Mouse (Mus musculus): ENCODE results near the gene Gm13283.
"Not testable (repeated sequence)": the region's sequence is repeated elsewhere in the genome, so short reads cannot be mapped to it uniquely, and the experiment has no call there.

Gene Gm13283

DNA sequence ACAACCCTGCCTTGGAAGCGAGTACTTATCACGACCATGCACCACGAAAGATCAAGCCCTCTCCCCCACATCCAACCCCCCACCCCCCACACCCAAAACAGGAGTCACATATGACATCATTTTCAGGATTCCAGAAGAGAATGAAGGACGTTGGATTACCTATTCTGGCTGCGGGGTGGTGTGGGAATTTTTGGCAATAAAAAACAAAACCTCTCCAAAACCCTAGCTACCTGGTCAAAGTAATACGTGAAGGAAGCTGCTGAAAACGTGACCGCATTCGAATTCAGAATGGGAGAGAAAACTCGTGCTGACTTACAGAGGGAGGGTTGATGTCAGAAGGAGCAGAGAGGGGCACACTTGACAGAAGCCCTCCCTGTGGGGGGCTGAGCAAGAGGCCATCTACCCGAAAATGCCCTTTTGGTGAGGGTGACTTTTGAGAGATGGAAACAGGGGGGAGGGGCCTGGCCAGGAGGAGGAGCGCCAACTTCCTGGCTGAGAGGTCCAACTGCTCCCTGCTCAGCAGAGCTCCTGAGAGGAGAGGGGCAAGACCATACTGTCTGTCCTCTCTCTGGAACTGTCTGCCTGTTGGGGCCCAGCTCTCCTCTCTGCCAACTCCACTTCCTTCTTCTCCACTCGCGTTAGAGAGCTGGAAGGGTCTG, at the start of gene Gm13283:
Gene Gm13283, plus strand, starts transcription at position 510 of the 659 bp plus-strand sequence.
- DNase-seq (ENCODE audit: low spot score), result peak; percentile 40

DNA sequence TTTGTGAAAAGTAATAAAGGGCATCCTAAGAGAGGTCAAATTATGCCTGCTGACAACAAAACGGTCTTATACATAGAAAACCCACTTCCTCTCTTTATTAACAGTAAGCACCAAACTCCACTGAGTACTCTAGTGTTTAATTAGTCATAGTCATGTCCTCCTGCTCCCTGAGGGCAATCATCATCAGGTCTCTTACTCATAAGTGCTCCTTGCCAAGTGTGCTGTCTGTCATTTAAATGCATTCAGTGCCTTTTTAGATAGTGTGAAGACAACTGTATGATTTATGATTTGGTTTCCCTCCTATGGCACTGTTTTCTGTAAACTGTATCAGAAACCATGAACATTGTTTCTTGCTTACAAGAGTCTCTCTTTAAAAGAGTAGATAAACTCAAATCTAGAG, 45.6 kb upstream of the Gm13283 start:
- DNase-seq (ENCODE audit: low spot score), result no peak

DNA sequence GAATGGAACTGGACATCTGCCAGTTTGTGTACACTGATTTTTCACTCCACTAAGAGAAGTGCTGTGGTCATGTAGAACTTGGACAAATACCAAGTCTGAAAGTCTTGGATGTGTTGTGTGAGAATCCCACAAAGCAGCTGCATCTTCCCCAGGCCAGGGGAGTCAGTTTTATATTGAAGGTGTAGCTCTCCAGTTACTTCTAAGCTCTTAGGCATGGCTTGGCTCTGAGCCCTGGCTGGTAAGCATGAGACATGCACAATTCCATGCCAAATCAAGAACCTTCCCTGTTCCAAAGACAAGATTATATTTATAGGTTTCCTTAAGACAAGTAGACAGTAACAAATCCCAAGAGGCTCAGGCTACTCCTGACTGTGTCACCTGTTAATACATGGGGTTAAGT, 44.9 kb upstream of the Gm13283 start:
- DNase-seq (ENCODE audit: low spot score), result no peak

DNA sequence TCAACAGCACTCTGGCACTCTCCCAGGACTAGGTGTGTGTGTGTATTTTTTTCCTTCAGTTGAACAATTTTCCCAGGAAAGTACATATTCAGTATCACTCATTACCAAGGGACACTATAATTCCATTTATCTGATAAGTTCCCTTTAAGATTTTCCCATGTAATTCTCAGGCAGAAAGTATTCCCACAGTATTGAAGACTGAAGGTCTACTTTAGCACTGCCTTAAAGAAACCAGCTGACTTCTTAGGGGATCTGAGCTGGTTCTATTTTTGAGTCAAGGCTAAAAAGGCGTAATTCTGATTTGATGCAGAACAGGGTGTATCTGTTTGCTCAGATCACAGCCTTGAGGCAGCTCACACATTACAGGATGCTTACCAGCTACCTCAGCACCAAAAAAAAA, 41.2 kb upstream of the Gm13283 start:
- no peak for DNase-seq (ENCODE audit: low spot score)

DNA sequence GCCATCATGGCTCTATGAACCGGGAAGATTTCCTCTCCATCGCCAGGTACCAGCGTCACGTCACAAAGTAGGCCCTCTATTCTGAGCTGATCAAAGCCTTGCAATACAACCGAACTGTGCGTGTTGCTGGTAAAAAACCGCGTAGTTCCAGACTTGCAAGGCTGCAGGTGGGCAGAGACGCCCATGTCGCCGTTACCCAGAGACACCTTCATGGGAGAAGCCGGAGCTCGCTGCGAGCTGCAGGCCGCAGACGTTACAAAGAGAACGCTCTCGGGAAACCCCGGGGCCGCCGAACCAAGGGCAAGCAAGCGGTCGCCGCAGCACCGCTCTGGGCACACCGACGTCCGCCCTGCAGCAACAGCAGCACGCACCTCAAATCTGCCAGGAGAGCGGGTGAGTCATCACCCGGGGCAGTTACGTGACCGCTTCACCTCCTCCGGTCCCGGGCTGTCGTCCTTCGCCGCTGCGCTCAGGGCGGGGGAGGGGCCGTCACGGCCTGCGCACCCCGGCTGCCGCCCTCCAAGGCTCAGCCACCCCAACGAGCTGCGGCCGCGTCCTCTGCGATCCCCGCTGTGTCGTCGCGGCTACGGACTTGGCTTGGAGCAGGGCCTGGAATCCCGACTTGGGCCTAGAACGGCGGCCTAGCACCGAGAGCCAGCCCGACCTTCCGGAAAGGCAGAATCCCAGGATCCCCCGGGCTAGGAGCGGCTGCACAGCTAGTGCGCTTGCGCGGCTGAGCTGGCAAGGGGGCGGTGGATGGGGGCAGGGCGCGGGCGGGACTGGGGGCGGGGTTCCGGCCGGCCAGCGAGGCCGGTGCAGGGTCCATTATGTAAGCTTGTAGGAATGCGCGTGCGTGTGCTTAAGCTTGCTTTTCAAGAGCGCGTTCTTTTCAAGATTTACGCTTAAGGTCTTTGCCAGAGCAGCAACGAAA, 37.9 kb upstream of the Gm13283 start, which contains the start of the genes Gm26566 and Klhl9:
Gene Gm26566, plus strand, starts transcription at position 15 of the 931 bp plus-strand sequence.
Gene Klhl9, minus strand, starts transcription at position 675 of the 931 bp plus-strand sequence.
- peak; percentile 90 for DNase-seq (ENCODE audit: low spot score)

DNA sequence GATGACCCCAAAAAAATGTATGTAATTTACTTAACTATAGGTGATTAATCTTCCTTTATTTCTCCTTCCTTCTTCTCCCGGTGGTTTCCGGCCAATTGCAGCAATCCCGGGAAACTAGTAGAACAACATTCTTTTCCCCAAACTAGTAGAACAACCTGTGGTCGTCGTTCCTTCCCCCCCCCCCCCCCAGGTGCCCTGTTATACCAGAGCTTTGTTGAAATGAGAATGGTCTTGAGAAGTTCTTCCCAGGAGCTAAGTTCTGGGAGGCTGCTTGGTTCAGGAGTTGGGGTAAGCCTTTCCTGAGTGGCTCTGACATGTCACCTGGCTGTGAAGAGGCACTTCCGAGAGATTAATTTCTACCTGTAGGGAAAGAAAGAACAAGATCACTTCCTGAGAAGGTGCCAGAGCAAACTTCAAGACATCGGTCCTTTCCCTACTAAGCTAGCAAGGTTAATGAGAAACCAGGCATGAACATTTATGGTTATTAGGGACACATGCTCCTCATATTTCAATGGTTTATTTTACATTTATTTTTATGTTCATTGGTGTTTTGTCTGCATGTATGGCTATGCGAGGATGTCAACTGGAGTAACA, 36.3 kb upstream of the Gm13283 start:
- DNase-seq (ENCODE audit: low spot score), result no peak

DNA sequence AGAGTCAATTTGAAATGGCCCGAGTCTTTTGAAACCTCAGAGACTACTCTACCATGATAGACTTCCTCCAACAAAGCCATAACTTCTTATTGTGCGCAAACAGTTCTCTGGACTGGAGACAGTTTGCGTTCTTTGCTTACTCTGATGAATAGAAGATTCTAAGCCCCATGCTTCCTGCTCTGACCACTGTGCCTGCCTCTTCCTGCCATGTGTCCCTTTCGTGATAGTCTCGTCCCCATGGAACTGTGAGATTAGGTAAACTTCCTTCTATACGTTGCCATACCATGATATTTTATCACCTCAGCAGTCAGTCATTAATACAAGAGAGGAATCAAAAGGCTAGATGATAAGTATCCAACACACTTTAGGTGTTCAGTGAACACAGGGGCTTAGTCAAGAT, 33.2 kb upstream of the Gm13283 start:
- no peak for DNase-seq (ENCODE audit: low spot score)

DNA sequence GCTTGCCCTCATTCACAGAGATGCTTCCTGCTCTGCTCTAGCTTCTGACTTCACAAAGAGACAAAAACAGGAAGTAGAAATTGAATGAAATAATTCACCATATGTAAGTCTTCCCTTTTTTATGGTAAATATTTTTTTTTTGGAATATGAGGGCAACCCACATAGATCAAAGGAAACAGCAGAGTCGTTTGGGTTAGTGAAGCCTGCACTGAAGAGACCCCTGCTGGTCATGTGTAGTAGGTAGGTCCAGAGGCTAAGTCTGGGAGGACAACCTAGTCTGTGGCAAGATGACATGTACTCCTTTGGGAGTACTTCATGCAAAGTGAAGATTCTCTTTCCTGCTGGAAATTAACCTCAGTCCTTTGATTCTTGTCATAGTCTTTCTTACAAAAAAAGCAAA, 32.6 kb upstream of the Gm13283 start:
- DNase-seq (ENCODE audit: low spot score), result peak; percentile 28

DNA sequence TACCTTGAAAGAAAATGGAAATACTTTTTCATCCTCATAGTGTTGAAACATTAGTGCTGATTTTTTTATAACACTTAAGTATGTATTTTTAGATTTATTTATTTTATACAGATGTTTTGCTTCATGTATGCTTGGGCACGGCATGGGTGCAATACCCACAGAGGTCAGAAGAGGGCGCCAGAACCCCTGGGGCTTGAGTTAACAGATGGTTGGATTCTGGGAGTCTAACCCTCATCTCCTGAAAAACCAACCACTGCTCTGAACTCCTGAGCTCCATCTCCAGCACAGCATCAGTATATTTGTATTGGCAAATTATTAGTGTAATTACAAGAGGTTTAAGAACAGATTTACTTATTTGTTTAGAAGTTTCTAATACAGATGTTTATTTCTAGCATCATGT, 21.4 kb upstream of the Gm13283 start:
- DNase-seq (ENCODE audit: low spot score), result peak; percentile 62

DNA sequence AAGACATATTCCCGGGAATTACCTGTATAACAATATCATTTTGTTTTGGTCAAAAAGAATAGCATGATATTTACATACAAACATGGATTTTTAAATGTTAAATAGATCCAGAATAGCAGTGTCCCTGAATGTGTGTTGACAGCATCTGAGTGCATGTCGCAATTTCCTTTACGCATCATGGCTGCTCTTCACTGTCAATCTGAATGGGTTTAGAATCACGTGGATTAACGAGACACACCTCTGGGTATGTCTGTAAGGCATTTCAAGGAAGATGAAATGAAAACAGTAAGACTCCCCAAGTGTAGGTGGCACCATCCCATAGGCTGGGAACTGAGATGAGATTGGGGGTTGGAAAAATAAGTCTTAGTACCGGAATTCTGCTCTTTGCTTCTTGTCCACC, 20.9 kb upstream of the Gm13283 start:
- DNase-seq (ENCODE audit: low spot score), result no peak

DNA sequence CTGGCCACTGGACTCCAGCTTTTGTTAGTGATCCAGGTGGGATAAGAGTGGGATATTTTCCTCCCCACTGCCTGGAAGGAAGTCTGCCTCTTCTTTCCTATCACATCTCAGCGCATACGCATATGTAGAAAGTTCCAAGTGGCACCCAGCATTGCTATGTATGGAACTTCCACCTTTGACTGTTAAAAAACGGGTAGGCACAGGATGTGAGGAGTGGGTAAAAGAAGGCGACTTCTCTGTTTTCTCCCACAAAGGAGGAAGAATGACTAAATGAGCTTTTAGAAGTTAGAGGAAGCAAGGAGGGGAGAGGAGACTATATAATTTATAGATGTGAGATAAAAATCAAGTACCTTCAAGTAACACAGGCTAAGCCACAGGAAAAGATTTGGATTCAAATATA, 18.5 kb upstream of the Gm13283 start:
- no peak for DNase-seq (ENCODE audit: low spot score)

DNA sequence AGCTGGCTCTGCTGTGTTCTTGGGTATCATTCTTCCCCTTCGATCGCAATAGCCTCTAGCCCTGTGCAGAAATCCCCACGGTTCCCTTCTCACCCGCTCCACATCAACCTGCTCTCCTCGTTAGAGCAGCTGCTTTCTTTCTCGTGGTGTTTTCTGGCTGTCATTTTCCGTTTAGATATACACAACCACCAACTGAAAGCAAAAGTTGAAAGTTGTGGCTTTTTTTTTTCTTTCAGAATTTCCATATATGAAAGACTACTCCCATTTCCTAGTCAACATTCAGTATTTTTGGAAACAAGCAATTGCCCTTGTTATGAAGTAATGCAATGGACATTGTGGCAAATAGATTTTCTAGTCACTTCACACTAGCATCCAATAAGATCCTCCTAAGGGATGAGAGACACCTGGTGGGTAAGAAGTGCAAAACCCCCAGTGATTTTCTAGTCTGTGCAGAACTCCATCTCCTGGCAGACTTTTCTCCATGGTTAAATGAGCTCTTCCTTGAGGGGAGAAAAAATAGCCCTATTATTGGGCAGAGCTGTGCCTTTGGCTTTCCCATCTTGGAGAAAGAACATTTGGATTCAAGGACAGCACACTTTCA, 17.0 kb upstream of the Gm13283 start:
- no peak for DNase-seq (ENCODE audit: low spot score)

DNA sequence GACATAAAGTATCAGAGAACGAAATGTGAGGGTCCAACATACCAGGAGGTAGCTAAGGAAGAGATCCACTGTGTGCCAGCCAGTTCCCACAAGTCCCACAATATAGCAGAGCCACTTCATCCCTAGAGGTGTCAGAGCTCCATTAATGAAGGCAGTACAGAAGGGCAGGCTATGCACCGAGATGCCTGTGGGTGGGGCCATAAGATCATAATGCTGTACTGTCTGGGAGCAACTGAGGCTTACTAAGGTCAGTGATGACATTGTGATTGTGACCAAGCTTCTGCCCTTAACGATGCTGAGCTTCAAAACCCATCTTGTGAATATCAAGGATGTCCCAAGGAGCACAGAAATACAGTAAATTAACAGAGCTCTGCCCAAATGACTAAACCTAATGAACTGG, 15.7 kb upstream of the Gm13283 start:
- no peak for DNase-seq (ENCODE audit: low spot score)

DNA sequence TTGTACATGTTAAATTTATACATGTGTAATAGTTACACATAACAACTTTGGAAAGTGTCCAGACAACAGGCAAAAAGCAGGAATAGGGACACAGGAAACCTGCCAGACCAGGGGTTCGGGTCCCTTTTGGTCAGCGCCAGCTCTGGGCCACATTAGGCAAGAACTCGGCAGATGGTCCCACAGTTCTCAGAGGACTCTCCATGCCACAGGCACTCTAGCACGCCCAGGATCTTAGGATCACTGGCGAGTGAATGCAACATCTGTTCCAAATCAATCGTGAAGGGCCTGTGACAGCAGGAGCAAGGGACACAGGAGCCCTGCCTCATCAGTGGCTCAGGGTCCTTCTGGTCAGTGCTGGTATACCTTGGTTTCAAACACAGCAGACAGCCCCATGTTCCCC, 10.0 kb upstream of the Gm13283 start:
- DNase-seq (ENCODE audit: low spot score), result no peak

DNA sequence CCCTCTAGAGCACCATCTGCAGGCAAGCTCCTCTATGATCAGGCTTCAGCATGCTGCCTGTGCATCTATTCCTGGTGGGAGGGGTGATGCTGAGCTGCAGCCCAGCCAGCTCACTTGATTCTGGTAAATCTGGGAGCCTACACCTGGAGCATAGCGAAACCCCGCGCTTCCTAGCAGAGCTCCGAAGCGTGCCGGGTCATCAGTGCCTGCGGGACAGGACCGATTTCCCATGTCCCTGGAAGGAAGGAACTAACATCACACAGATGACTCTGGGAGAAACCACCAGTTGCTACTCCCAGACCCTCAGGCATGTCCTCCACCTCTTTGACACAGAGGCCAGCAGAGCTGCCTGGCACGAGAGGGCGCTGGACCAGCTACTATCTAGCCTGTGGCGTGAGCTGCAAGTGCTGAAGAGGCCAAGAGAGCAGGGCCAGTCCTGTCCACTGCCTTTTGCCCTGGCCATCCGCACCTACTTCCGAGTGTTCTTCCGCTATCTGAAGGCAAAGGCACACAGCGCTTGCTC, 5.0 kb upstream of the Gm13283 start, which contains the start of gene Gm13271:
Gene Gm13271, plus strand, starts transcription at position 51 of the 523 bp plus-strand sequence.
- DNase-seq (ENCODE audit: low spot score), result peak; percentile 71

DNA sequence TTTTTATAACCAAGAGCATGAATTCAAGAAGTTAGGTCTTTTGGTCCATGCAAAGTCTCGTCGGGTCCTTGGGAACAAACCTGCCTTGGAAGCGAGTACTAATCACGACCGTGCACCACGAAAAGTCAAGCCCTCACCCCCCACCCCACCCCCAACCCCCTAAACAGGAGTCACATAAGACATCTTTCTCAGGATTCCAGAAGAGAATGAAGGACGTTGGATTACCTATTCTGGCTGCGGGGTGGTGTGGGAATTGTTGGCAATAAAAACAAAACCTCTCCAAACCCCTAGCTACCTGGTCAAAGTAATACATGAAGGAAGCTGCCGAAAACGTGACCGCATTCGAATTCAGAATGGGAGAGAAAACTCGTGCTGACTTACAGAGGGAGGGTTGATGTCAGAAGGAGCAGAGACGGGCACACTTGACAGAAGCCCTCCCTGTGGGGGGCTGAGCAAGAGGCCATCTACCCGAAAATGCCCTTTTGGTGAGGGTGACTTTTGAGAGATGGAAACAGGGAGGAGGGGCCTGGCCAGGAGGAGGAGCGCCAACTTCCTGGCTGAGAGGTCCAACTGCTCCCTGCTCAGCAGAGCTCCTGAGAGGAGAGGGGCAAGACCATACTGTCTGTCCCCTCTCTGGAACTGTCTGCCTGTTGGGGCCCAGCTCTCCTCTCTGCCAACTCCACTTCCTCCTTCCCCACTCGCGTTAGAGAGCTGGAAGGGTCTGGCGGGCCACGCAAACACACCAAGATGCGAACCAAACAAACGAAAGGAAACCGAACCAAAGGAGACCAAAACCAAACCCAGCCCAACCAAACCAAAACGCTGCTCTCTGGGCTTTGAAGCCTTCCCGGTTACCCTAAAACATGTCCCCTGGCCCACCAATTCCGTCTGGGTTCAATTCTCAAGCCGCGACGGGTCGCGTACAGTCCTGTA, 3.1 kb upstream of the Gm13283 start:
- DNase-seq (ENCODE audit: low spot score), result not testable (repeated sequence)

DNA sequence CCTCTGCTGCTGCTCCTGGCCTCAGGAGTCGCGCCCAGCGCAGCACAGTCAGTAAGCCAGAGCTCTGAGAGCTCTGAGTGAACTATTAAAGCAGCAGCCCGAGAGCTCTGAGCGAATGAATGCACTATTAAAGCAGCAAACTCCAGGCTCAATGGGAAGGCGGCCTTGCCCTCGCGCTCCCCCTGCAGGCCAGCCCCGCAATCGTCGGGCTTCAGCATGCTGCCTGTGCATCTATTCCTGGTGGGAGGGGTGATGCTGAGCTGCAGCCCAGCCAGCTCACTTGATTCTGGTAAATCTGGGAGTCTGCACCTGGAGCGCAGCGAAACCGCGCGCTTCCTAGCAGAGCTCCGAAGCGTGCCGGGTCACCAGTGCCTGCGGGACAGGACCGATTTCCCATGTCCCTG, 2.3 kb upstream of the Gm13283 start:
- DNase-seq (ENCODE audit: low spot score), result peak; percentile 86

DNA sequence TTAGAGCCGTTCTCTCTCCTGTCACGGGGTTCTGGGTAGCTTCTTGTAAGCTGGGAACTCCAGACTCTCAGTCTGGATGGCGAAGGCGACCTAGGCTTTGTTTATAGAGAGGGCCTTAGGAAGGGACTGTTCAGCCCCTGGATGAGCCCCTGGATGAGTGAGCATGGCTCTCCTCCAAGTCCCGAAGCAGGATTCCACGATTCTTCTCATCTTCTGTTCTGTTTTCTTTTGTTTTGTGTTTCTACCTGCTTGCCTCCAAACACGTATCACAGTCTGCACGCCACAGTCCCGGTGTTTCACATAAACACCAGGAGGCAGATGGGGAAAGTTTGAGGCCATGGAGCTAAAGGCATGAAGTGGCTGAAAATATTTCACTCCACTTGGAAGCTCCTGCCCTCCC, 1.2 kb upstream of the Gm13283 start:
- DNase-seq (ENCODE audit: low spot score), result not testable (repeated sequence)

DNA sequence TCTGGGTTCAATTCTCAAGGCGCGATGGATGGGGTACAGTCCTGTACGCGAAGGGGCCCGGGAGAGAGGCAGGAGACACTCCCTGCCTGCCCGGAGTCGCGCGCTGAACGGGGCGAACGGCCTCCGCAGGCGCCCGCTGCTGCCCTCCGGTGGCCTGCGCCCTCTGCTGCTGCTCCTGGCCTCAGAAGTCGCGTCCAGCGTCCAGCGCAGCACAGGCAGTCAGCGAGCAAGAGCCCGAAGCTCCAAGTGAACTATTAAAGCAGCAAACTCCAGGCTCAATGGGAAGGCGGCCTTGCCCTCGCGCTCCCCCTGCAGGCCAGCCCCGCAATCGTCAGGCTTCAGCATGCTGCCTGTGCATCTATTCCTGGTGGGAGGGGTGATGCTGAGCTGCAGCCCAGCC, 512 bp downstream of the Gm13283 start:
- DNase-seq (ENCODE audit: low spot score), result peak; percentile 46

DNA sequence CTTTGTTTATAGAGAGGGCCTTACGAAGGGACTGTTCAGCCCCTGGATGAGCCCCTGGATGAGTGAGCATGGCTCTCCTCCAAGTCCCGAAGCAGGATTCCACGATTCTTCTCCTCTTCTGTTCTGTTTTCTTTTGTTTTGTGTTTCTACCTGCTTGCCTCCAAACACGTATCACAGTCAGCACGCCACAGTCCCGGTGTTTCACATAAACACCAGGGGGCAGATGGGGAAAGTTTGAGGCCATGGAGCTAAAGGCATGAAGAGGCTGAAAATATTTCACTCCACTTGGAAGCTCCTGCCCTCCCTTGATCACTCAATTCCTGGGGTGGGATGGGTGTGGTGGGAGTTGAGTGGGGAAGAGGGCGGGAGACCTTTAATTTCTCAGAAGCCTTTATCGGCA, 1.9 kb downstream of the Gm13283 start:
- peak; percentile 74 for DNase-seq (ENCODE audit: low spot score)

DNA sequence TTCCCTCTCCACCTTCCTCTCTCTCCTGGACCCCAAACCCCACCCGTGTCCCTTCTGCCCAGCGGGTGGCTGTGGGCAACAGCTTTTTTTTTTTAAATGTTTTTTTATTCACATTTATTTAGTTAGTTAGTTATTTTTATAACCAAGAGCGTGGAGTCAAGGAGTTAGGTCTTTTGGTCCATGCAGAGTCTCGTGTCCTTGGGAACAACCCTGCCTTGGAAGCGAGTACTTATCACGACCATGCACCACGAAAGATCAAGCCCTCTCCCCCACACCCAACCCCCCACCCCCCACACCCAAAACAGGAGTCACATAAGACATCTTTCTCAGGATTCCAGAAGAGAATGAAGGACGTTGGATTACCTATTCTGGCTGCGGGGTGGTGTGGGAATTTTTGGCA, 2.4 kb downstream of the Gm13283 start:
- not testable (repeated sequence) for DNase-seq (ENCODE audit: low spot score)

All from urinary bladder, postnatal 25 days (tissue).